Mouse (Mus musculus) midbrain, postnatal 0 days (tissue): ENCODE results near the gene Ly6g6e. TPM values are rescaled to one million over a fixed set of nuclear protein-coding genes. Genes with fewer than 3 reads are reported as not detected.
A peak's percentile ranks its signal among the peaks of the same experiment; 100 is the strongest.

Experiments
- ATAC-seq: fragments of 200-750 bp; cut with Nextera tagmentation; 2 replicates; pipeline ENCODE4 v1.8.0; 2017; ENCODE audit warnings: moderate number of reproducible peaks, mild to moderate bottlenecking, moderate TSS enrichment, moderate library complexity; ENCODE audit not compliant: low FRiP score
- DNase-seq: peaks from one replicate; pipeline ENCODE4 v3.0.0-alpha.2; 2015; ENCODE audit warnings: low spot score
- H3K27ac ChIP-seq: fragments of 300-500 bp; sonication (generic); 2 replicates; pipeline ENCODE4 v1.5.1; 2014; ENCODE audit warnings: low read depth, mild to moderate bottlenecking, low read length, mixed read lengths
- H3K27me3 ChIP-seq: fragments of 300-500 bp; sonication (generic); 2 replicates; pipeline ENCODE4 v1.6.1; 2014; ENCODE audit warnings: low read length, control low read depth, mixed read lengths; ENCODE audit not compliant: insufficient read depth
- H3K36me3 ChIP-seq: fragments of 300-500 bp; sonication (generic); 2 replicates; pipeline ENCODE4 v1.6.1; 2014; ENCODE audit warnings: low read length, control low read depth, mixed read lengths; ENCODE audit not compliant: insufficient read depth
- H3K4me1 ChIP-seq: fragments of 300-500 bp; sonication (generic); 2 replicates; pipeline ENCODE4 v1.6.1; 2014; ENCODE audit warnings: mild to moderate bottlenecking, control low read depth, antibody characterized with exemption, low read length, mixed read lengths; ENCODE audit not compliant: insufficient read depth
- H3K4me2 ChIP-seq: fragments of 300-500 bp; sonication (generic); 2 replicates; pipeline ENCODE4 v1.6.1; 2014; ENCODE audit warnings: low read depth, mild to moderate bottlenecking, low read length, mixed read lengths; ENCODE audit not compliant: poor library complexity, severe bottlenecking
- H3K4me3 ChIP-seq: fragments of 300-500 bp; sonication (generic); 2 replicates; pipeline ENCODE4 v1.5.1; 2014; ENCODE audit warnings: low read depth, mild to moderate bottlenecking, low read length, moderate library complexity
- H3K9ac ChIP-seq: fragments of 300-500 bp; sonication (generic); replicated peaks from 2 replicates; pipeline ENCODE4 v1.6.1; 2014; ENCODE audit warnings: mild to moderate bottlenecking, low read length, moderate library complexity, mixed read lengths; ENCODE audit not compliant: poor library complexity, severe bottlenecking
- H3K9me3 ChIP-seq: fragments of 300-500 bp; sonication (generic); 2 replicates; pipeline ENCODE4 v1.6.1; 2016; ENCODE audit warnings: low read length, control low read depth
- CTCF ChIP-seq: IDR thresholded peaks from 2 replicates; pipeline ENCODE4 v1.5.1; 2016; ENCODE audit warnings: antibody characterized with exemption, mild to moderate bottlenecking
- WGBS: fragments of 180-500 bp; shearing (Covaris S2); extraction: QIAGEN DNeasy Blood & Tissue Kit; methylation state at CpG from one replicate; pipeline ENCODE4 v1.1.7; 2014; 5-methylcytosine and 5-hydroxymethylcytosine counted together
- polyA plus RNA-seq: library from polyadenylated mRNA; unstranded; fragments of >200 nt; fragmentation: Nextera tagmentation; extraction: Ambion mirVana; gene quantifications from 2 replicates; pipeline ENCODE4 v1.2.1, GENCODE M21; 2015
- total RNA-seq: library from RNA; depleted of rRNA; stranded (reverse); fragments of >200 nt; gene quantifications from 2 replicates; pipeline ENCODE4 v1.2.3, GENCODE M21; 2014

Ly6g6e gene
- total and polyA plus RNA-seq, 2 experiments from 2014 or later, result not detected

DNA sequence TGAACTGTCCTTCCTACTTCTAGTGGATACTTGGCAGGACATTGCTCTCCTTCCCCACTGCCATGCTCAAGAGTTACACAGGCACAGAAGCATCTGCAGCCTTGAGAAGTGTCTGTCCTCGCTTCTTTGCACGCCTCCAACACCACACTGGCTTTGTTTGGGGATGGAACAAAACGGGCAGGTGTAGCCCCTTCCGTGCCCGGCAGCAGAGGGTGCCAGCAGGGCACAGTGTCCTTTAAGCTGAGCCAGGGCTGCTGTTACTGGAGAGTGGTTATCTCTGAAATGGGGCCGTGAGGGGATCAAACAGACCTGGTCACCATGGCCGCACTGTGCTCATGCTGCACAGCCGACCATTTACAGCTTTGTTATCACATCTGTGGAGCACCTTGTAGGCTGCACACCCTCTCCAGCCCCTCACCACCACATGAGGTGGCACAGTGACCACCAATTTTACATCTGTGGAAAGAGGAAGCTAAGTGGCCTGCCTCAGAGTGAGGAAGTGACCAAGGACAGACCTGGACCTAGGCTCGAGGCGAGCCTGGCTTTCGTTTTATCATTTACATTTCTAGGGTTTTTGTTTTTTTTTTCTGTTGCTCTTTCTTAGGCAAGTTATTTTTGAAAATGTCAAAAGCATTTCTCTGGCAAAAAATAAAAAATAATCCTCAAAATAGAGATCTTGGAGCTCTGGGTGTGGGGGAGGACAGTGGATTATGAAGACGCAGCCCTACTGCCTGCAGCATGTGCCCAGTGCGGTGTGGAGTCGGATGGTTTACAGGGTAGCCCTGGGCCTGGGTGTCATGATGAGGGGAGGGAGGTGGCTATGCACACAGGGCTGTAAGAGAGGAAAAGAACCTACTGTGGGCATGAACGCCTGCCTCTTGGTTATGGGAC is 18.0 kb downstream of the Ly6g6e start:
- H3K9ac ChIP-seq, result no peak overlapping the region
- DNase-seq, result no peak
- no peak for TF ChIP-seq CTCF
- H3K9me3 ChIP-seq, result no peaks in the 10 kb centered on the region
- WGBS, result 90% methylated on average over 15 of the region's 15 CpGs
- H3K4me1 ChIP-seq, result 0 out of 2 replicates have a peak, but pooled peaks cover 4% of the 10 kb centered on the region
- ATAC-seq, result no peak
- H3K27me3 ChIP-seq, result no peaks in the 10 kb centered on the region
- H3K4me3 ChIP-seq, result no peak overlapping the region
- no peak overlapping the region for H3K4me2 ChIP-seq
- H3K27ac ChIP-seq, result no peak overlapping the region
- H3K36me3 ChIP-seq, result peaks cover 60% of the 10 kb centered on the region

DNA sequence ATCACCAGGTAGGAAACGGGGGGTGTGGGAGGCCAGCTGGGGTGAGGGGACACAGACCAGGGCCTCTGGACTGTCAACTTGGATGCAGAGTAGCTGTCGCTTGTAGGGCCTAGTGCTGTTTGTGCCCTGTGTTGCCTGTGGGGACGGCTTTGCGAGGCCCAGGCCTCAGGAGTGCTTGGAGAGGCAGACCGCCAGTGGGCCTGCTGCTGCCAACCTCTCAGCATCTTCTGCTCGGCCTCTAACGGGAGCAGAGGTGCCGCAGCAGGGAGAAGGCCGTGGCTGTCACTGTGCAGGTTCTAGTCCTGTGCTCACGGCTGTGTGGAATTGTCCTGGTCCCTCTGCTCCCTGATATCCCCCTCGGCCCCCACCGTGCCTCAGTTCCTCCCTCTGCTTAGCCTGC is 19.9 kb downstream of the Ly6g6e start:
- Histone ChIP-seq H3K4me3 (no peak overlapping the region), H3K27me3 (no peaks in the 10 kb centered on the region), H3K9ac (0 out of 2 replicates have a peak overlapping the region, but pooled peaks have one; percentile 13), H3K36me3 (peaks cover 75% of the 10 kb centered on the region), H3K4me1 (no peaks in the 10 kb centered on the region), H3K9me3 (no peaks in the 10 kb centered on the region), H3K4me2 (no peak overlapping the region), H3K27ac (no peak overlapping the region)
- DNase-seq (no peak), ATAC-seq (no peak)
- TF ChIP-seq CTCF, result no peak
- WGBS, result 81% methylated on average over 12 of the region's 12 CpGs

DNA sequence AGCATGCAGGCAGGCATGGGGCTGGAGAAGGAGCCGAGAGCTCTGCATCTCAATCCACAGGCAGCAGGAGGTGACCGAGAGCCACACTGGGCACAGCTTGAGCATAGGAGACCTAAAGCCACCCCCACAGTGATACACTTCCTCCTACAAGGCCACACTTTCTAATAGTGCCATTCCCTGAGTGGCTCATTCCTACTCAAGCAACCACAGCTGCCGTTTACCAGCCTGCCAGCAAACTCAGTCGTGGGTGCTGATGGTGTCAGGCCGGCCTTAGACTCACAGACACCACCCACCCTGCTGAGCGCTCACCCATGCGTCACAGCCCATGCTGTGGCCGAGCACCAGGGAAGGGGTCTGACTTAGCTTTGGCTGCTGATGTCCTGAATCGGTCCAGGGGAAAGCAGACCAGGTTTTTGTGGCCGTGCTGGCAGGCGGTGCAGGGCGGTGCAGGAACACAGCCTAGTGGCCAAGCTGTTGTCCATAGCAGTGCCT is 20.5 kb downstream of the Ly6g6e start:
- H3K9ac ChIP-seq, result no peak overlapping the region
- no peaks in the 10 kb centered on the region for H3K4me1 ChIP-seq
- H3K9me3 ChIP-seq, result no peaks in the 10 kb centered on the region
- no peak overlapping the region for H3K27ac ChIP-seq
- no peaks in the 10 kb centered on the region for H3K27me3 ChIP-seq
- ATAC-seq (no peak), DNase-seq (no peak)
- TF ChIP-seq CTCF, result no peak
- peaks cover 78% of the 10 kb centered on the region for H3K36me3 ChIP-seq
- 74% methylated on average over 12 of the region's 12 CpGs for WGBS
- no peak overlapping the region for H3K4me2 ChIP-seq
- no peak overlapping the region for H3K4me3 ChIP-seq

DNA sequence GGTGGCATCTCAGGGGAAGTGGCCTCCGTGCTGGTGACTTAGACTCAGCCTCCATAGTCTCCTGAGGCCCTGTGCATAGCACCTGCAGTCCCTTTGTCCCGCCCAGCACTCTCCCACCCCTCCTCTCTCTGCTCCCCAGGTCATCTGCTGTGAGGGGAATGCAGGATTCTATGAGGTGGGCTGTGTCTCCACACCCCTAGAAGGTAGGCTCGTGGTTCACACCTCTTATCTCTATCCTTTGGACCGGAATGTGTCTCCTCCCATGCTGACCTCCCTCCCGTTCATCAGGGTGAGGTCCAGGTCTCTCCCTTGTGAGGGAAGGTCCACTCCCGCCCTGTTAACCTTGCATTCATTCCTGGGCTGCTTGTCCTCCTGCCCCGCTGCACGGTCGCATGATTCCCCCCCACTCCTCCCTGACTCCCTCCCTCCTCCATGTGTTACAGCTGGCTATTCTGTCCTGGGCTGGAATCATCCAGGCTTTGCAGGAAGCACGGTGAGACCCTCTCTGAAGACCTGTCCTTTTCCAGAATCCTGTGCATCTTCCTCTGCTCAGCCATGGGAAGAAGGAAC is 23.6 kb downstream of the Ly6g6e start:
- no peak for ATAC-seq
- H3K4me2 ChIP-seq, result no peak overlapping the region
- peaks cover 73% of the 10 kb centered on the region for H3K36me3 ChIP-seq
- no peaks in the 10 kb centered on the region for H3K27me3 ChIP-seq
- H3K9ac ChIP-seq, result no peak overlapping the region
- WGBS, result 79% methylated on average over 10 of the region's 10 CpGs
- no peak for TF ChIP-seq CTCF
- no peak overlapping the region for H3K27ac ChIP-seq
- no peak overlapping the region for H3K4me3 ChIP-seq
- no peaks in the 10 kb centered on the region for H3K9me3 ChIP-seq
- no peak for DNase-seq
- H3K4me1 ChIP-seq, result no peaks in the 10 kb centered on the region

DNA sequence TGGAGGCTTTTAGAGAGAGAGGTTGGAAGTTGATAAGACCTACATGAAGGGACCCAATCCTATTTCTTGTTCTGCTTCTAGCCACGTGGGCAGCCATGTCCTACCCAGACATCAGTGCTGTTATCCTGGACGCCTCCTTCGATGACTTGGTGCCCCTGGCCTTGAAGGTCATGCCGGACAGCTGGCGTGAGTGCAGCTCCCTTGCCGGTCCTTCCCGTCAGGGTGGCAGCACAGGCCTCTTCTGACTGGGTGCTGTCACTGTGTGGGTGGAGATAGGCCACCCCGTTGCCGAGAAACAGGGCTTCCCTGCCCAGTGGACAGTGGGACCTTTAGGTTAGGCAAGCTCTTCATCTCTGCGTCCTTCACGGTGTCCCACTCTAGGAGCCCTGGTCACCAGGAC is 24.5 kb downstream of the Ly6g6e start:
- 92% methylated on average over 11 of the region's 11 CpGs for WGBS
- Histone ChIP-seq H3K9ac (no peak overlapping the region), H3K27me3 (no peaks in the 10 kb centered on the region), H3K4me3 (no peak overlapping the region), H3K4me1 (no peaks in the 10 kb centered on the region), H3K4me2 (no peak overlapping the region), H3K9me3 (no peaks in the 10 kb centered on the region), H3K27ac (no peak overlapping the region), H3K36me3 (peaks cover 68% of the 10 kb centered on the region)
- ATAC-seq (no peak), DNase-seq (no peak)
- TF ChIP-seq CTCF, result no peak

DNA sequence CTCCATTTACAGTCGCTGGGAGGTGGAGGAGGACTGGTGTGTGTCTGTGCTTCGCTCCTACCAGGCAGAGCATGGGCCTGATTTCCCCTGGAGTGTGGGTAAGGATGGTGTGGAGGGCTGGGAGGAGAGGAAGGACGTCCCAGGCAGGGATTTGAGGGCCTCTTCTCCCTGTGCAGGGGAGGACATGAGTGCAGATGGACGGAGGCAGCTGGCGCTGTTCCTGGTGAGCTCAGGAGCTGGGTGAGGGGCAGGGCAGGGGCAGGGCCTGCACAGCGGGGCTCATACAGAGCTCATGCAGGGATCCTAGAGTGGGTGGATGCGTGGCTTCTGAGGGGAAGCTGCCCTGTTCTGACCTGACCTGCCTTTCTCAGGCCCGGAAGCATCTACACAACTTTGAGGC is 25.6 kb downstream of the Ly6g6e start:
- Histone ChIP-seq H3K9me3 (no peaks in the 10 kb centered on the region), H3K9ac (no peak overlapping the region), H3K4me1 (no peaks in the 10 kb centered on the region), H3K4me3 (no peak overlapping the region), H3K27me3 (no peaks in the 10 kb centered on the region), H3K27ac (no peak overlapping the region), H3K4me2 (no peak overlapping the region), H3K36me3 (peaks cover 57% of the 10 kb centered on the region)
- ATAC-seq (no peak), DNase-seq (no peak)
- 82% methylated on average over 6 of the region's 8 CpGs for WGBS
- no peak for TF ChIP-seq CTCF
